Mouse (Mus musculus) lung, postnatal 0 days (tissue): ENCODE results near the gene Cab39l.

Experiments
- CTCF ChIP-seq: IDR thresholded peaks from 2 replicates; pipeline ENCODE4 v1.5.1; 2016; ENCODE audit warnings: antibody characterized with exemption, mild to moderate bottlenecking
- EP300 ChIP-seq: IDR thresholded peaks from 2 replicates; pipeline ENCODE4 v1.6.1; 2016; ENCODE audit warnings: antibody characterized with exemption, mild to moderate bottlenecking, control low read depth

DNA sequence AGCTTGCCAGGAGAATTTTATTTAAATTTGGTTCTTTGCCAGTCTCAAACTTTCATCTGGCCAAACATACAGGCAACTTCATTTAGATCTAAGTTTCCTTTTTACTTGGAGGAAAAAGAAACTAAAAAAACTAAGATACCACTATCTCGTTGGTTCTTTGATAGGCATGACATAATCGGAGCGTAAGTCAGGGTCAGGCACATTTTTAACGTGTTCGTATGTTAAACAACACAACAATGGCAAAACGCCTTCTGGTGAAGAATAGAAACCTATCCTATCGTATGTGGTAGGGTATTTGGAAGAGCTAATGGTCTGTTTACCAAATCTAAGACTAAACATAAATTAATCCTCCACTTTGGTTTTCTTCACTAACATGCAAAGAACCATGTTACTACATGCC lies 733 bp upstream of the Cab39l start:
- TF ChIP-seq EP300 (no peak), CTCF (no peak)
